In genomic region chr11:60384762-60385421, GRCm38 (mm10) we compare ENCODE assay signal across 8 mouse cellular contexts. TPM values are rescaled to one million over a fixed set of nuclear protein-coding genes. Genes with fewer than 3 reads are reported as not detected.
DNase-seq lines count a peak whose midpoint lies in the region; ATAC-seq lines count a peak whose summit lies in the region.

No protein-coding gene starts in this region.

- H3K27ac ChIP-seq in heart, embryonic 10.5 days = no peak overlapping the region; the same call in 1 of the 2 replicates
- H3K27ac ChIP-seq in hindbrain, embryonic 15.5 days (replicated peaks) = peak overlapping the region; percentile 92
- H3K27ac ChIP-seq in limb, embryonic 13.5 days = no peak overlapping the region
- no peak overlapping the region for H3K27ac ChIP-seq in stomach, embryonic 15.5 days

- peak overlapping the region; percentile 42 for H3K4me3 ChIP-seq in heart, embryonic 10.5 days
- H3K4me3 ChIP-seq in hindbrain, embryonic 15.5 days = 0 out of 2 replicates have a peak overlapping the region, but pooled peaks have one; percentile 5
- no peak overlapping the region for H3K4me3 ChIP-seq in limb, embryonic 13.5 days
- no peak overlapping the region for H3K4me3 ChIP-seq in stomach, embryonic 15.5 days (replicated peaks)

- H3K9me3 ChIP-seq in heart, embryonic 10.5 days = no peaks in the 10 kb centered on the region
- H3K9me3 ChIP-seq in hindbrain, embryonic 15.5 days = no peaks in the 10 kb centered on the region
- no peaks in the 10 kb centered on the region for H3K9me3 ChIP-seq in limb, embryonic 13.5 days
- H3K9me3 ChIP-seq in stomach, embryonic 15.5 days = no peaks in the 10 kb centered on the region

- peaks cover 10% of the 10 kb centered on the region; the same call in 1 of the 2 replicates for H3K27me3 ChIP-seq in heart, embryonic 10.5 days (ENCODE audit: insufficient read depth, poor library complexity, severe bottlenecking)
- H3K27me3 ChIP-seq in hindbrain, embryonic 15.5 days = no peaks in the 10 kb centered on the region
- H3K27me3 ChIP-seq in limb, embryonic 13.5 days = no peaks in the 10 kb centered on the region
- 0 out of 2 replicates have a peak, but pooled peaks cover 4% of the 10 kb centered on the region for H3K27me3 ChIP-seq in stomach, embryonic 15.5 days (replicated peaks)

- H3K36me3 ChIP-seq in heart, embryonic 10.5 days = no peaks in the 10 kb centered on the region
- no peaks in the 10 kb centered on the region for H3K36me3 ChIP-seq in hindbrain, embryonic 15.5 days
- no peaks in the 10 kb centered on the region for H3K36me3 ChIP-seq in limb, embryonic 13.5 days
- H3K36me3 ChIP-seq in stomach, embryonic 15.5 days = no peaks in the 10 kb centered on the region

- DNase-seq in heart, embryonic 10.5 days (ENCODE audit: low spot score) = no peak
- no peak for DNase-seq in heart, adult 18-20 months
- DNase-seq in embryo, embryonic 10.5 days (ENCODE audit: low spot score) = peak; percentile 60
- DNase-seq in adrenal gland, postnatal 14 days = no peak
- DNase-seq in adrenal gland, adult 2 months = no peak

- H3K4me1 ChIP-seq in heart, embryonic 10.5 days = peaks cover 30% of the 10 kb centered on the region
- H3K4me1 ChIP-seq in hindbrain, embryonic 15.5 days (replicated peaks) = peaks cover 23% of the 10 kb centered on the region
- peaks cover 10% of the 10 kb centered on the region for H3K4me1 ChIP-seq in limb, embryonic 13.5 days
- peaks cover 5% of the 10 kb centered on the region; the same call in 1 of the 2 replicates for H3K4me1 ChIP-seq in stomach, embryonic 15.5 days

- 10% methylated on average over 16 of the region's 16 CpGs for WGBS in heart, embryonic 10.5 days
- WGBS in hindbrain, embryonic 15.5 days = 1% methylated on average over 16 of the region's 16 CpGs
- WGBS in limb, embryonic 13.5 days = 6% methylated on average over 16 of the region's 16 CpGs
- WGBS in stomach, embryonic 15.5 days = 6% methylated on average over 16 of the region's 16 CpGs

- H3K4me2 ChIP-seq in hindbrain, embryonic 15.5 days = peak overlapping the region; percentile 49
- peak overlapping the region; percentile 49 for H3K4me2 ChIP-seq in limb, embryonic 13.5 days (replicated peaks)
- H3K4me2 ChIP-seq in stomach, embryonic 15.5 days = peak overlapping the region; percentile 34

- peak; percentile 89 for ATAC-seq in hindbrain, embryonic 15.5 days (ENCODE audit: low FRiP score, low read depth)
- no peak for ATAC-seq in limb, embryonic 13.5 days (ENCODE audit: low FRiP score, low read depth)
- ATAC-seq in stomach, embryonic 15.5 days (ENCODE audit: insufficient read depth, low FRiP score, low read depth) = no peak

- peak overlapping the region; percentile 5 for H3K9ac ChIP-seq in hindbrain, embryonic 15.5 days
- H3K9ac ChIP-seq in limb, embryonic 13.5 days = peak overlapping the region; percentile 53
- H3K9ac ChIP-seq in stomach, embryonic 15.5 days = no peak overlapping the region

RNA-seq across cellular contexts. Expression of gene Drc3, which starts 31.8 kb away (rescaled TPM):
- 1.0 and 2.0 TPM in 2 replicates for polyA plus RNA-seq in heart, embryonic 10.5 days (2016; fragmentation: Nextera tagmentation; extraction: Ambion mirVana)
- 1 to 10 TPM; 3.3 TPM for total RNA-seq in heart, adult 18-20 months (2021)
- polyA plus RNA-seq in hindbrain, embryonic 15.5 days (2015; fragmentation: Nextera tagmentation; extraction: Ambion mirVana) = 7.1 and 7.7 TPM in 2 replicates
- 1.0 and 1.5 TPM in 2 replicates for polyA plus RNA-seq in limb, embryonic 13.5 days (2015; fragmentation: Nextera tagmentation; extraction: Ambion mirVana)
- 1.2 and 1.6 TPM in 2 replicates for polyA plus RNA-seq in stomach, embryonic 15.5 days (2015; fragmentation: Nextera tagmentation; extraction: Ambion mirVana)
- total RNA-seq in adrenal gland, postnatal 14 days (2021) = 1.6 TPM in 2 replicates
- total RNA-seq in adrenal gland, adult 2 months (2021) = 1 to 10 TPM in 1 of 2 experiments, under 1 TPM in 1; 0.61 to 1.5 TPM
- polyA plus RNA-seq in adrenal gland, adult 2 months (2012; rRNA removed) = 0.90 and 1.0 TPM in 2 replicates

RNA-seq across cellular contexts. Expression of gene Gid4, which starts 32.1 kb away (rescaled TPM):
- polyA plus RNA-seq in heart, embryonic 10.5 days (2016; fragmentation: Nextera tagmentation; extraction: Ambion mirVana) = 17.1 and 20.6 TPM in 2 replicates
- total RNA-seq in heart, adult 18-20 months (2021) = 10 to 100 TPM; 41.2 to 48.6 TPM
- polyA plus RNA-seq in hindbrain, embryonic 15.5 days (2015; fragmentation: Nextera tagmentation; extraction: Ambion mirVana) = 24.1 and 25.2 TPM in 2 replicates
- 23.5 and 24.9 TPM in 2 replicates for polyA plus RNA-seq in limb, embryonic 13.5 days (2015; fragmentation: Nextera tagmentation; extraction: Ambion mirVana)
- 22.5 and 24.0 TPM in 2 replicates for polyA plus RNA-seq in stomach, embryonic 15.5 days (2015; fragmentation: Nextera tagmentation; extraction: Ambion mirVana)
- 53.9 and 56.5 TPM in 2 replicates for total RNA-seq in adrenal gland, postnatal 14 days (2021)
- total RNA-seq in adrenal gland, adult 2 months (2021) = 10 to 100 TPM; 45.9 to 53.9 TPM
- polyA plus RNA-seq in adrenal gland, adult 2 months (2012; rRNA removed) = 52.7 and 56.1 TPM in 2 replicates

RNA-seq across cellular contexts. Expression of gene Tom1l2, which starts 32.2 kb away (rescaled TPM):
- 19.3 and 28.4 TPM in 2 replicates for polyA plus RNA-seq in heart, embryonic 10.5 days (2016; fragmentation: Nextera tagmentation; extraction: Ambion mirVana)
- total RNA-seq in heart, adult 18-20 months (2021) = 100 to 1,000 TPM; 107 to 116 TPM
- polyA plus RNA-seq in hindbrain, embryonic 15.5 days (2015; fragmentation: Nextera tagmentation; extraction: Ambion mirVana) = 65.4 and 71.4 TPM in 2 replicates
- polyA plus RNA-seq in limb, embryonic 13.5 days (2015; fragmentation: Nextera tagmentation; extraction: Ambion mirVana) = 26.4 and 27.9 TPM in 2 replicates
- polyA plus RNA-seq in stomach, embryonic 15.5 days (2015; fragmentation: Nextera tagmentation; extraction: Ambion mirVana) = 24.1 and 24.6 TPM in 2 replicates
- total RNA-seq in adrenal gland, postnatal 14 days (2021) = 55.9 and 65.0 TPM in 2 replicates
- total RNA-seq in adrenal gland, adult 2 months (2021) = 10 to 100 TPM; 71.9 to 78.5 TPM
- 159 and 181 TPM in 2 replicates for polyA plus RNA-seq in adrenal gland, adult 2 months (2012; rRNA removed)

RNA-seq across cellular contexts. Expression of gene Atpaf2, which starts 33.4 kb away (rescaled TPM):
- polyA plus RNA-seq in heart, embryonic 10.5 days (2016; fragmentation: Nextera tagmentation; extraction: Ambion mirVana) = 61.7 and 63.8 TPM in 2 replicates
- total RNA-seq in heart, adult 18-20 months (2021) = 10 to 100 TPM; 43.0 to 49.2 TPM
- 41.1 and 41.4 TPM in 2 replicates for polyA plus RNA-seq in hindbrain, embryonic 15.5 days (2015; fragmentation: Nextera tagmentation; extraction: Ambion mirVana)
- 52.4 and 54.8 TPM in 2 replicates for polyA plus RNA-seq in limb, embryonic 13.5 days (2015; fragmentation: Nextera tagmentation; extraction: Ambion mirVana)
- polyA plus RNA-seq in stomach, embryonic 15.5 days (2015; fragmentation: Nextera tagmentation; extraction: Ambion mirVana) = 48.3 and 53.5 TPM in 2 replicates
- 103 and 111 TPM in 2 replicates for total RNA-seq in adrenal gland, postnatal 14 days (2021)
- total RNA-seq in adrenal gland, adult 2 months (2021) = 10 to 100 TPM; 81.2 to 90.9 TPM
- polyA plus RNA-seq in adrenal gland, adult 2 months (2012; rRNA removed) = 48.7 and 51.3 TPM in 2 replicates

Comparison
In these comparisons a context has a peak if more than half of its experiments do, and no peak if none do; other contexts are left out.
1. H3K4me3 ChIP-seq: peak in heart, embryonic 10.5 days (single experiment) and hindbrain, embryonic 15.5 days (single experiment); none in limb, embryonic 13.5 days (single experiment) and stomach, embryonic 15.5 days (single experiment).
2. Peak in every context shown above with its lines, with median percentiles within 50 percentile points of each other: H3K4me2 ChIP-seq.